Mouse (Mus musculus) midbrain, embryonic 11.5 days (tissue): ENCODE data around the gene Ccdc106. TPM values are rescaled to one million over a fixed set of nuclear protein-coding genes. Genes with fewer than 3 reads are reported as not detected.
"Not testable (repeated sequence)": the region's sequence is repeated elsewhere in the genome, so short reads cannot be mapped to it uniquely, and the experiment has no call there.

Source experiments
- ATAC-seq: fragments of 200-750 bp; cut with Nextera tagmentation; 2 replicates; pipeline ENCODE4 v1.8.0; 2017; ENCODE audit warnings: moderate TSS enrichment, moderate library complexity; ENCODE audit not compliant: low FRiP score
- DNase-seq: peaks from one replicate; pipeline ENCODE4 v3.0.0; 2015; ENCODE audit warnings: low spot score; ENCODE audit errors: missing footprints
- H3K27ac ChIP-seq: fragments of 300-500 bp; sonication (generic); 2 replicates; pipeline ENCODE4 v1.5.1; 2014; ENCODE audit warnings: low read depth, low read length
- H3K27me3 ChIP-seq: fragments of 300-500 bp; sonication (generic); 2 replicates; pipeline ENCODE4 v1.6.1; 2014; ENCODE audit warnings: mild to moderate bottlenecking, low read length, moderate library complexity, mixed read lengths; ENCODE audit not compliant: control insufficient read depth, insufficient read depth
- H3K36me3 ChIP-seq: fragments of 300-500 bp; sonication (generic); 2 replicates; pipeline ENCODE4 v1.6.1; 2014; ENCODE audit warnings: mild to moderate bottlenecking, low read length, moderate library complexity, mixed read lengths; ENCODE audit not compliant: control insufficient read depth, insufficient read depth
- H3K4me1 ChIP-seq: fragments of 300-500 bp; sonication (generic); 2 replicates; pipeline ENCODE4 v1.6.1; 2014; ENCODE audit warnings: low read length; ENCODE audit not compliant: control insufficient read depth, insufficient read depth
- H3K4me2 ChIP-seq: fragments of 300-500 bp; sonication (generic); 2 replicates; pipeline ENCODE4 v1.6.1; 2014; ENCODE audit warnings: mild to moderate bottlenecking, moderate library complexity
- H3K4me3 ChIP-seq: fragments of 300-500 bp; sonication (generic); 2 replicates; pipeline ENCODE4 v1.5.1; 2014; ENCODE audit warnings: low read depth, low read length
- H3K9ac ChIP-seq: fragments of 300-500 bp; sonication (generic); 2 replicates; pipeline ENCODE4 v1.6.1; 2014; ENCODE audit warnings: low read length
- H3K9me3 ChIP-seq: fragments of 300-500 bp; sonication (generic); 2 replicates; pipeline ENCODE4 v1.6.1; 2016; ENCODE audit warnings: low read length; ENCODE audit not compliant: control insufficient read depth
- WGBS: fragments of 180-500 bp; shearing (Covaris S2); extraction: QIAGEN DNeasy Blood & Tissue Kit; methylation state at CpG from one replicate; pipeline ENCODE4 v1.1.7; 2014; 5-methylcytosine and 5-hydroxymethylcytosine counted together
- polyA plus RNA-seq: library from polyadenylated mRNA; unstranded; fragments of >200 nt; fragmentation: Nextera tagmentation; extraction: Ambion mirVana; gene quantifications from 2 replicates; pipeline ENCODE4 v1.2.1, GENCODE M21; 2014

Ccdc106 gene
- polyA plus RNA-seq, 1 experiment from 2014 or later = 5.0 TPM

DNA sequence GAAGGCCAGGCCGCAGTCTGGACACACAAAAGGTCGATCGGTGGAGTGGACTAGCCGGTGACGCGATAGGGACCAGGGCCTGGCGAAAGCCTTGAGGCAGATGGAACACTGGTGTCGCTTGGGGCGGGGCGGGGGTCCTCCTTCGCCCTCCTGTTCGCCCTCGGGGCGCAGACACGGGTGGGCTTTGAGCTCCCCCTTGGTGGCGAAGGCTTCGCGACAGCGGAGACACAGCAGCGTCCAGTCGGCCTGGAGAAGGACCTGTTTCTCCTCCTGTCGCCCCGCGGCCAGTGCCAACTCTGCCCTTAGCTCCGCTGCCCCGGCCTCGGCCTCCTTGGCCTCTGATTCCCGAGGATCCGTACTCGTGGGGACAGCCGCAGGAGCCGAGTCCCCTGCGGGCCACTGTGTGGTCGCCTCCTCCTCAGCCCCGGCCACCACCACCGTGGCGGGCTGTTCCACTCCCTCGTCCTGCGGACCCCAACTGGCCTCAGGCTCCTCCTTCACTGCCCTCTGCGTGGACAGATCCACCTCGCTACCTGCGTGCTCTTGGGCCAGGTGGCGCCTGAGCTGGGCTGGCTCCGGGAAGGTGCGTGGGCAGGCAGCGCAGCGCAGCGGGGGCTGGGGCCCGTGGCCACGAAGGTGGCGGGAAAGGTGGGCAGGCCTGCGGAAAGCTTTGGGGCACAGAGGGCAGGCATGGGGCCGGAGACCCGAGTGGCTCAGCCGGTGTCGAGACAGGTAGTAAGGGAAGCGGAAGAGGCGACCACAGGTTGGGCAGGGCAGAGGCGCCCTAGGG is 26.2 kb upstream of the Ccdc106 start:
- ATAC-seq (no peak), DNase-seq (peak; percentile 89)
- Histone ChIP-seq H3K9ac (peak overlapping the region; percentile 0; the same call in 1 of the 2 replicates), H3K4me2 (peak overlapping the region; percentile 12), H3K27me3 (peaks cover 18% of the 10 kb centered on the region), H3K27ac (no peak overlapping the region), H3K36me3 (peaks cover 10% of the 10 kb centered on the region), H3K9me3 (no peaks in the 10 kb centered on the region), H3K4me1 (peaks cover 20% of the 10 kb centered on the region), H3K4me3 (peak overlapping the region; percentile 74)
- 47% methylated on average over 59 of the region's 59 CpGs for WGBS

DNA sequence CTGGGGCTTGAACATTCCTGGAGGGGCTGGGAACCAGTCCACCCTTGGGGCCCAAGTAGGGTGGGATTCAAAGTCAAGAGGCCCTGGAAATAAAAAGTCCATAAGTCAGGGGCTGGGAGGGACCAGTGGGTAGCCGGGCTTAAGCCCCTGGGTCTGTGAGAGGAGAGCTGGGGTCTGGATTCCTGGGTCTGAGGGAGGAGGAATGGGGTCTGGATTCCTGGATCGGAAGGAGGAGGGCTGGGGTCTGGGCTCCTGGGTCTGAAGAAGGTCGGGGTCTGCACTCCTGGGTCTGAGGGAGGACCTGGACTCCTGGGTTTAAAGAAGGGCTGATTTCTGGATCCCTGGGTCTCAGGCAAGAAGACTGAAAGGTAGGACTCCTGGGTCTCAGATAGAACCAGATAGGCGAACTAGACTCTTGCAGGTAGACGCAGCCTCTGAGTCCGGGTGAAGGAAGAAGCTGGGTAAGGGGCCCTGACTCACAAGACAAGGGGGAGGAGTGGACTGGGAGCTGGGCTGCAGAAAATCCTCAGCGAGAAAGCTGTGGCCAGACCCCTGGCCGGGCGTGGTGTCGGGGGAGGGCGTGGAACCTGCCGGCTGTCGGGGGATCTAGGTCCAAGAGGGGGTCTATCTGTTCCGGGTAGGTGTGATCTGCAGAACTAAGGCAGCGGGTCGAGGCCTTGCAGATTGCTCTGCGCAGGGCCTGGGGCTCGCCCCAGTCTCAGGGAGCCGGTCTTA is 24.9 kb upstream of the Ccdc106 start:
- ATAC-seq (peak; percentile 14), DNase-seq (no peak)
- peak overlapping the region; percentile 92 for H3K9ac ChIP-seq
- peak overlapping the region; percentile 74 for H3K4me3 ChIP-seq
- WGBS = 6% methylated on average over 19 of the region's 19 CpGs
- 0 out of 2 replicates have a peak overlapping the region, but pooled peaks have one; percentile 20 for H3K27ac ChIP-seq
- H3K27me3 ChIP-seq = peaks cover 18% of the 10 kb centered on the region
- peaks cover 10% of the 10 kb centered on the region for H3K36me3 ChIP-seq
- peak overlapping the region; percentile 76 for H3K4me2 ChIP-seq
- H3K9me3 ChIP-seq = no peaks in the 10 kb centered on the region
- H3K4me1 ChIP-seq = peaks cover 20% of the 10 kb centered on the region

- peaks cover 10% of the 10 kb centered on the region for H3K36me3 ChIP-seq
- H3K27me3 ChIP-seq = peaks cover 18% of the 10 kb centered on the region
- 6% methylated on average over 21 of the region's 26 CpGs for WGBS
- H3K9me3 ChIP-seq = no peaks in the 10 kb centered on the region
- peaks cover 20% of the 10 kb centered on the region for H3K4me1 ChIP-seq
- peak within 1 kb of the TSS; percentile 76 for H3K4me2 ChIP-seq
- peak within 1 kb of the TSS; percentile 36; the same call in 1 of the 2 replicates for H3K27ac ChIP-seq
- peak; percentile 88 for ATAC-seq
- H3K9ac ChIP-seq = peak within 1 kb of the TSS; percentile 92
- peak within 1 kb of the TSS; percentile 74 for H3K4me3 ChIP-seq
- peak; percentile 99 for DNase-seq
These were observed 24.1 kb upstream of the Ccdc106 start, which contains the start of gene Zfp579 for GRCm38 (mm10) chr7:4996003-4996895. Gene Zfp579, minus strand, starts transcription at chr7:4996158.

DNA sequence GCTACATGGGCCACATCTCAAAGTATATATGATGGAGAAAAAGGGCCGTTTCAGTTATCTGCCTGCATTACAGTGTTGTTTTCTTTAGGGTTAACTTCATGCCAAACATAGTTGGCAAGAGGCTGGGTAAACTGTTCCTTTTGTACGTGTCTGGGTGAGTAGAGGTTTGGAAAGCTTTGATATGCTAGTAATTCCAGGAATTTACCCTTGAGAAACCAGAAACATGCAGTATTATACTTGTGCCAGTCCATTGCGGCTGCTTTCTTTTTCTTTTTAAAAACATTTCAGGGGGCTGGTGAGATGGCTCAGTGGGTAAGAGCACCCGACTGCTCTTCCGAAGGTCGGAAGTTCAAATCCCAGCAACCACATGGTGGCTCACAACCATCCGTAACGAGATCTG is 23.4 kb upstream of the Ccdc106 start:
- ATAC-seq (no peak), DNase-seq (no peak)
- Histone ChIP-seq H3K27ac (no peak overlapping the region), H3K27me3 (peaks cover 18% of the 10 kb centered on the region), H3K9me3 (no peaks in the 10 kb centered on the region), H3K4me1 (peaks cover 20% of the 10 kb centered on the region), H3K9ac (peak overlapping the region; percentile 92), H3K4me2 (peak overlapping the region; percentile 76), H3K36me3 (peaks cover 10% of the 10 kb centered on the region), H3K4me3 (peak overlapping the region; percentile 74)
- 67% methylated on average over 6 of the region's 8 CpGs for WGBS

DNA sequence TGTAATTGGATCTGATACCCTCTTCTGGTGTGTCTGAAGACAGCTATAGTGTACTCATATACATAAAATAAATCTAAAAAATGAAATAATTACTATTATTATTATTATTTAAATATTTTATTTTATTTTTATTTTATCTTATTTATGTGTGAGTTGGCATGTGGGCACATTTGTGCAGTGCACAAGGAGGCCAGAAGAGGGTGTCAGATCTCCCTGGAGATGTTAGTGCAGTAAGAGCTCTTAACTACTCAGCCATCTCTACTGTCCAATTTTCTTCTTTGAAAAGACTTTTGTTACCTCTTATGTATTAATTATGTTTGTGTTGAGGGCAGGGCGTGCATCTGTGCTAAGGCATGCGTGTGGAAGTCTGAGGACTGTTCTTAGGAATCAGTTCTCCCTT is 20.5 kb upstream of the Ccdc106 start:
- no peaks in the 10 kb centered on the region for H3K9me3 ChIP-seq
- no peak overlapping the region for H3K27ac ChIP-seq
- no peaks in the 10 kb centered on the region for H3K36me3 ChIP-seq
- no peak for ATAC-seq
- DNase-seq = no peak
- 83% methylated on average over 2 of the region's 2 CpGs for WGBS
- no peak overlapping the region for H3K4me2 ChIP-seq
- H3K27me3 ChIP-seq = no peaks in the 10 kb centered on the region; the same call in 1 of the 2 replicates
- H3K4me3 ChIP-seq = no peak overlapping the region
- H3K9ac ChIP-seq = no peak overlapping the region
- H3K4me1 ChIP-seq = peaks cover 9% of the 10 kb centered on the region

- H3K4me3 ChIP-seq, H3K4me2 ChIP-seq, H3K27me3 ChIP-seq, ATAC-seq, DNase-seq, H3K4me1 ChIP-seq, H3K27ac ChIP-seq, H3K9me3 ChIP-seq, H3K9ac ChIP-seq: not testable (repeated sequence)
- 66% methylated on average over 8 of the region's 8 CpGs for WGBS
- H3K36me3 ChIP-seq = peaks cover 11% of the 10 kb centered on the region
These were observed 17.5 kb upstream of the Ccdc106 start for GRCm38 (mm10) chr7:5002876-5003275.

DNA sequence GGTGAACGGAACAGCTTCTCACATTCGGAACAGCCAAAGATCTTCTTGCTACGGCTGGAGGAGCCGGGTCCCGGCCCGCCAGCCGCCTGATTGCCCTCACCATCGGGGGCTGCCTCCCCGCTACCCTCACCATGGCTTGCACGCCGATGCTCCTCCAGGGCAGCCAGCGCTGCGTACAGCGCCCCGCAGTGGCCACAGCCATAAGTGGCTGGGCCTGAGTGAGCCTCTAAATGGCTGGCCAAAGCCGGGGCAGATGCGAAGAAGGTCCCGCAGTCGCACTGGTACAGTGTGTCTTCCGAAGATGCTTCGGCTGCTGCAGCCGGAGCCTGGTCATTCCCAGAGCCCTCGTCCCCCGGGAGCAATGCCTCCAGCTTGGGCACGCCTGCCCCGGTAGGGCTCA is 12.1 kb upstream of the Ccdc106 start:
- Histone ChIP-seq H3K4me1 (no peaks in the 10 kb centered on the region), H3K9me3 (no peaks in the 10 kb centered on the region), H3K27me3 (no peaks in the 10 kb centered on the region), H3K4me3 (no peak overlapping the region), H3K4me2 (no peak overlapping the region), H3K27ac (no peak overlapping the region), H3K36me3 (peaks cover 43% of the 10 kb centered on the region), H3K9ac (no peak overlapping the region)
- ATAC-seq (no peak), DNase-seq (no peak)
- WGBS = 95% methylated on average over 26 of the region's 26 CpGs

DNA sequence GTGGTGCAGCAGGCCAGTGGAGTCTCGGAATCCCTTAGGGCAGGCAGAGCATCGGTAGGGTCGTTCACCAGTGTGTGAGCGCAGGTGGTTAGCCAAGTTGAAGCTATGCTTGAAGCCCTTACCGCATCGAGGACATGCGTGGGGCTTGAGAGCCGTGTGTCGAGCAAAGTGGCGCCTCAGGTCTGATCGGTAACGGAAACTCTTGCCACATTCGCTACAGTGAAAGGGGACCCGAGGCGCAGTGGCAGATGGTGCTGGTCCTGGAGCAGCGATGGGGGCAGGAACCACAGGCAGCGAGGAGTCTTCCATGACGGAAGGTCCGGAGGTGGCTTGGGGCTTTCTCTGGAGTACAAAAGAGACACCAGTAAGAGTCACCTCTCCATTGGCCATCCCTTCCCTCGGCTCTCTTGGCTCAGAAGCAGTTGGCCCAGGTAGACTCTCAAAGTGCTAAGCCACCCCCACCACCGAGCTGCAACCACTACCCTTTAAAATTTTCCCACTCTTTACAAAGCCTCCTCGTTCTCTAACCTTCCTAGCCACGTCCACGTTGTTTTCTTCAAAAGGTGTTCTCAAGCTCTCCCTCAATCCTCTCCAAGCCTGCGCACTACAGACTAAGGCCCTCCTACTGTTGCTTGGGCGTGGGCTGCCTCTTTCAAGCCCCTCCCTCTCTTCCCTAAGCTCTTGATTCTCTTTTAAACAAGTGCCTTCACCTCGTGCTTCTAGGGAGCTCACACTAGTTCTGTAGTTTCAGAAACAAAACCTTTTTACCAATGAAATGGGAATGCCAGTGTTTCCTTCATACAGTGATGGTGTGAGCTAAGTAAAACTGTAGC is 7.5 kb upstream of the Ccdc106 start:
- 89% methylated on average over 27 of the region's 27 CpGs for WGBS
- Histone ChIP-seq H3K27ac (no peak overlapping the region), H3K9ac (no peak overlapping the region), H3K4me2 (no peak overlapping the region), H3K9me3 (no peaks in the 10 kb centered on the region), H3K36me3 (peaks cover 32% of the 10 kb centered on the region), H3K4me1 (no peaks in the 10 kb centered on the region), H3K4me3 (no peak overlapping the region), H3K27me3 (no peaks in the 10 kb centered on the region)
- DNase-seq = no peak
- ATAC-seq = no peak
